Mouse (Mus musculus): ENCODE measurements at regions not wholly inside any gene's neighbourhood (a gene's known extent, or its start where the extent isn't known, plus 50 kb on each side); places are given as distances from the start of the nearest gene placed in this dataset.
A peak's percentile ranks its signal among the peaks of the same experiment; 100 is the strongest.
"Not testable (repeated sequence)": the region's sequence is repeated elsewhere in the genome, so short reads cannot be mapped to it uniquely, and the experiment has no call there.

DNA sequence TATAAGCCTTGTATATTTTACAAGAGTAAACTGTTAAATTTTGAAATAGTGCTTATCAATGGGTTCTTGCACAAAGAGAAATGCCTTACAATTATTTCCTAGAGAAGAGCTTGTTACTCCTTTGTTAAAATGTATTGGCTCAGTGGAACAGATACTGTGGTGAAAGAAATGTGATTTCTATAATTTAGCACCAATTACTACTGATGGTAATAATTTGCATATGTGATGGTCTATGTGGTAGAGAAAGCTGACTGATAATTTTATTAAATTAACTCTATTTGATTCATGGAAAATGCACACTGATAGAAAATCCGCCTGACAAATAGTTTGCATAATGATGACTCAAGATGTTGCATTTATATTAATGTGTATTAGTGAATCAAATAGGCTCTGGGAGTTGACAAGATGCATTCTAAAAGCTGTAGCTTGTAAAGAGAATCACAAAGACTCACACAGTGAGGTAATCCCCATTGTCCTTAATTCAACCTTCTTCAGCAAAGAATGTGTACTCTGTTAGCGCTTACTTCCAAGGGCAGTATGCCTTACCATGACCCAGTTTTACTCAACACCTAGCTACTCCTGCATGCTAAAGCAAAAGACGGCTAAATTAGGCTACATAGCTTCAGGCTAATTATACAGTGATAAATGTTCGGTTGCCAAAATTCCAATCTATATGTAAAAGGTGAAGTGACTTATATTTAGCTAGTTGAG is 329.8 kb upstream of the Cenpq start:
- intact Hi-C loops (cut with DNase I), result no loop called here

DNA sequence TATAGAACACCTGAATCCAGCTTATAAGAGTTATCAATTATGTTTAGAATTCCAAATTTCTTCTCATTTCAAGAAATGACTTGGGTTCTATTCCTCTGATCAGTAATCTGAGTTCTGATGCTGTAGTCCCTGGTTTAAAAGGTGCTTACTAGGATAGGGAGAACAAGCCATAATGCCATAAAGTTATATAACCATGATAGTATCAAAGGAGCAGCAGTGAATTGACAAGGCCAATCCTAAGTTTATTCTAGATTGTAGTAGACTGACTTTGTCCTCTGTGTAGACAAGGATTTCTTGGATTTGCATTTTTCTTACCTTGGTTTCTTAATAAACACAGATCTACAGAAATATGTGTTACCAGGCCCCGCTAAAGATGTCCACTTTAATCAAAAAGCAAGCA is 326.6 kb upstream of the Cenpq start:
- TF ChIP-seq CTCF (IDR thresholded peaks at IDR 0.05), result no peak
- no peak overlapping the region for H3K4me3 ChIP-seq
- no peak overlapping the region for H3K27ac ChIP-seq
- DNase-seq (ENCODE audit: extremely low spot score in 1 of 2, low spot score in 2 of 2), result no peak
- intact Hi-C loops (cut with DNase I), result no loop called here

More for the DNA sequence above, 329.8 kb upstream of the Cenpq start:
- no peak overlapping the region for H3K27ac ChIP-seq
- no peak for DNase-seq (ENCODE audit: extremely low spot score in 1 of 2, low spot score in 2 of 2)
- no peak overlapping the region for H3K4me3 ChIP-seq
- TF ChIP-seq CTCF (IDR thresholded peaks at IDR 0.05), result no peak

GRCm38 (mm10) chr17:41248406-41248805 is 313.6 kb upstream of the Cenpq start:
- intact Hi-C loops (cut with DNase I), result no loop called here
- DNase-seq (ENCODE audit: extremely low spot score in 1 of 2, low spot score in 2 of 2), result no peak
- H3K4me3 ChIP-seq, result no peak overlapping the region
- H3K27ac ChIP-seq, result no peak overlapping the region
- TF ChIP-seq CTCF (IDR thresholded peaks at IDR 0.05), result no peak

- intact Hi-C loops (cut with DNase I), result no loop called here
- Histone ChIP-seq H3K27ac (no peak overlapping the region), H3K4me3 (no peak overlapping the region)
- no peak for TF ChIP-seq CTCF (IDR thresholded peaks at IDR 0.05)
- DNase-seq (ENCODE audit: extremely low spot score in 1 of 2, low spot score in 2 of 2), result no peak
Measured at GRCm38 (mm10) chr17:41227128-41228014, 292.5 kb upstream of the Cenpq start.

DNA sequence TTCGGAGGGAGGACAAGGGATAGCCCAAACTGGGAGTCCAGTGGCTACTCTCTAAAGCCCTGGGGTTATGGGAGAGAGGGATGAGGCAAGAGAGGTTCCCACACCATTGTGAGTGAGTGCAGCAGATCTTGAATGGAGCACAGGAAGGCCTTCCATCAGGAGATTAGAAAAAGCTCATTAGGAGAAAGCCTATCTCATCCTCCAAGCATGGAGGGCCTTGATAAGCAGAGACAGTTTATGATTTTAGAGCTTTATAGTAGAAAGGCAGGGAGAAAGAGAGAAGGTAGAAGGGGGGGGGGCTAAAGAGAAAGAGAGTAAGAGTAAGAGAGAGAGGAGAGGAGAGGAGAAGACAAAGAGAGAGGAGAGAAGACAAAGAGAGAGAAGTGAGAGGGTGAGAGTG is 282.0 kb upstream of the Cenpq start:
- no peak for DNase-seq (ENCODE audit: extremely low spot score in 1 of 2, low spot score in 2 of 2)
- no peak for TF ChIP-seq CTCF (IDR thresholded peaks at IDR 0.05)
- intact Hi-C loops (cut with DNase I), result no loop called here
- Histone ChIP-seq H3K27ac (no peak overlapping the region), H3K4me3 (no peak overlapping the region)

DNA sequence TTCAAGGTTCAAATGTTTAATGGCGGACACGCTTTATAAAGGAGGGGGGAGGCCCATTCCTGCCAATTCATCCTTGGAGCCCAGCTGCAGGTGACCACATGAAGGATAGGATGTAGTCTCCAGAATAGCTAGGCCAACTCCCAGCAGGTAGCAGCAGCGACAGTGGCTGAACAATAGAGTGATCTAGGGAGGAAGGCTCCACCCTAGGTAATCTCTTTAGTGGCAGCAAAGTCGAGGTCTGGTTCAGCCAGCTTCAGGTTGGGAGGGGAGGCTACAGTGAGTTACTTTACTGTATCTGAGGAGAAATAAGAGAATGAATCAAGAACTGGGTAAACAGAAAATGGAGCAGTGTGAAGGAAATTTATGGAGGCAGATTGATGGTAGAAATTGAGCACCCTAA is 264.6 kb upstream of the Cenpq start:
- intact Hi-C loops (cut with DNase I); H3K4me3 ChIP-seq; DNase-seq (ENCODE audit: extremely low spot score in 1 of 2, low spot score in 2 of 2): not testable (repeated sequence)

DNA sequence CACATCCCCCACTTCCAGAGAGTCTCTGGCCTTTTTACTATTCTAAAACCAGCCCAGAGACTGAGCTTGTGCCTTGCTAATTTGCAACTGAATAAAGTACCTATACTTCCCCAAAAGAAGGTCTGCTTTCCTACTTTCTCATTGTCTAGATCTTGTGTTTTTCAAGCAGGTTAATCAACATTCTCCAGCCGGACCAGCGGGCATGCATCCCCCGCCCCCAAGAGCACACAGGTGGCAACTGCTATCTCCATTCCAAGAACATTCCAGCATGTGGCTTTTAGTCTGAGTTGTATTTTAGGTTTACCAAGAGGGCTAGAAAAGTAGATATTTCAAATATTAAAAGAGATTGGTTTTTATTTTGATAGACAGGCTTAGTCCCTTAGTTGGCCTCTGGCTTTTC is 255.5 kb upstream of the Cenpq start:
- intact Hi-C loops (cut with DNase I); DNase-seq (ENCODE audit: extremely low spot score in 1 of 2, low spot score in 2 of 2); H3K27ac ChIP-seq; H3K4me3 ChIP-seq: not testable (repeated sequence)

More for the DNA sequence above, 264.6 kb upstream of the Cenpq start:
- H3K27ac ChIP-seq, result not testable (repeated sequence)

- intact Hi-C loops (cut with DNase I); DNase-seq (ENCODE audit: extremely low spot score in 1 of 2, low spot score in 2 of 2); H3K4me3 ChIP-seq; H3K27ac ChIP-seq: not testable (repeated sequence)
Measured at GRCm38 (mm10) chr17:41186691-41187090, 251.8 kb upstream of the Cenpq start.

DNA sequence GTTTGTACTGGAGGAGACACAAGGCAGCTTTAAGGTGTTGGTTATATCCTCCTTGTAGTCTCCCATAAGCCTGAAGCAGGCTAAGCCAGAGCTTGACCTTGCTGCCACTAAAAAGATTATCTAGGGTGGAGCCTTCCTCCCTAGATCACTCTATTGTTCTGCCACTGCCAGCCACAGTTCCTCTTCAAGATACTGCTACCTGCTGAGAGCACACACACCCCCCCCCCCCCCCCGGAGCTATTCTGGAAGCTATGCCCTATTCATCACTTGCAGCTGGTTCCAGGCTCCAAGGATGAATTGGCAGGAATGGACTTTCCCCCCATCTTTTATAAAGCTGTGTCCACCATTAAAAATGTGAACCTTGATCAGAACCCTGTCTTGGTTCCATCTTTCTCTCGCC is 249.9 kb upstream of the Cenpq start:
- H3K27ac ChIP-seq, result no peak overlapping the region
- intact Hi-C loops (cut with DNase I), result no loop called here
- DNase-seq (ENCODE audit: extremely low spot score in 1 of 2, low spot score in 2 of 2), result no peak
- H3K4me3 ChIP-seq, result no peak overlapping the region
- no peak for TF ChIP-seq CTCF (IDR thresholded peaks at IDR 0.05)

- H3K4me3 ChIP-seq, result no peak overlapping the region
- TF ChIP-seq CTCF (IDR thresholded peaks at IDR 0.05), result no peak
- peak overlapping the region; percentile 22 for H3K27ac ChIP-seq
- intact Hi-C loops (cut with DNase I), result no loop called here
- DNase-seq (ENCODE audit: extremely low spot score in 1 of 2, low spot score in 2 of 2), result no peak
Measured at GRCm38 (mm10) chr17:41153736-41154453, 219.0 kb upstream of the Cenpq start.

DNA sequence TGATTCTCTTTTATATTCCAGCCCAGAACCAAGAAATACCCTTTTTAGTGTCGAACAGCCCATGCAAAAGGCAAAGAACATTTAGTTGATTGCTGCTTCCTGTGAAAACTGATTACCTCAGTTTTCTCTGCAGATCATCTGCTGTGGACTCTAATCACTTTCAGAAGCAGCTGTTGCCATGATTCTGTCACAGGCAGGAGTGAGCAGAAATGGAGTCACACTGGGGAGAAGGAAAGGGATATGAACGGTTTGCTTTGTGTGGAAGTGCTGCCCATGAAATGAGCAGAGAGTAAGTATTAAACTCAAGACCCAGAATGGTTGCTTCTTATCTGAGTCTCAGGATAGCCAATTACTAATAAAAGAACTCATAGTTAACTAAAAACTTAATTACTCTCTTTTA is 217.6 kb upstream of the Cenpq start:
- Histone ChIP-seq H3K27ac (no peak overlapping the region), H3K4me3 (no peak overlapping the region)
- intact Hi-C loops (cut with DNase I), result no loop called here
- DNase-seq (ENCODE audit: extremely low spot score in 1 of 2, low spot score in 2 of 2), result no peak
- TF ChIP-seq CTCF (IDR thresholded peaks at IDR 0.05), result no peak

- H3K4me3 ChIP-seq, result no peak overlapping the region
- no peak overlapping the region for H3K27ac ChIP-seq
- no peak for DNase-seq (ENCODE audit: extremely low spot score in 1 of 2, low spot score in 2 of 2)
- no peak for TF ChIP-seq CTCF (IDR thresholded peaks at IDR 0.05)
- intact Hi-C loops (cut with DNase I), result no loop called here
Measured at GRCm38 (mm10) chr17:41144523-41144922, 209.7 kb upstream of the Cenpq start.
